Mouse (Mus musculus) embryonic fibroblast, embryonic 13.5 days (primary cell): Measurements from ENCODE around the gene Elp6.

Experiments
- CTCF ChIP-seq: IDR thresholded peaks from 2 replicates; pipeline ENCODE4 v1.5.1; 2011; ENCODE audit warnings: mild to moderate bottlenecking, control low read depth, low read length, moderate library complexity, borderline replicate concordance; ENCODE audit not compliant: insufficient read depth
- POLR2A ChIP-seq: IDR thresholded peaks from 2 replicates; pipeline ENCODE4 v1.6.1; 2011; ENCODE audit warnings: low read depth, mild to moderate bottlenecking, control low read depth, low read length, moderate library complexity

GRCm38 (mm10) chr9:110322972-110323371 is 18.0 kb downstream of the Elp6 start:
- TF ChIP-seq POLR2A (no peak), CTCF (no peak)
